Mouse (Mus musculus) heart, adult 2 months (tissue): ENCODE measurements around the gene C130074G19Rik. TPM values are rescaled to one million over a fixed set of nuclear protein-coding genes. Genes with fewer than 3 reads are reported as not detected.
A peak's percentile ranks its signal among the peaks of the same experiment; 100 is the strongest.

Source experiments
- DNase-seq, 2 experiments: peaks; one replicate each; pipeline ENCODE4 v3.0.0; 2021
- H3K27ac ChIP-seq: fragments of 200-600 bp; 2 replicates; pipeline ENCODE4 v1.8.1; 2022
- H3K27me3 ChIP-seq: fragments of 200-500 bp; 2 replicates; pipeline ENCODE4 v1.6.1; 2012; ENCODE audit warnings: mild to moderate bottlenecking, low read length, inconsistent platforms, mixed read lengths; ENCODE audit not compliant: control insufficient read depth, insufficient read depth
- H3K36me3 ChIP-seq: fragments of 200-500 bp; 2 replicates; pipeline ENCODE4 v1.6.1; 2012; ENCODE audit warnings: low read length, inconsistent platforms; ENCODE audit not compliant: control insufficient read depth, insufficient read depth
- H3K4me1 ChIP-seq: fragments of 200-500 bp; 2 replicates; pipeline ENCODE4 v1.6.1; 2011; ENCODE audit warnings: low read length; ENCODE audit not compliant: control insufficient read depth, insufficient read depth
- H3K4me3 ChIP-seq: fragments of 200-600 bp; 2 replicates; pipeline ENCODE4 v1.8.1; 2022
- H3K79me2 ChIP-seq: fragments of 200-500 bp; replicated peaks from 2 replicates; pipeline ENCODE4 v1.6.1; 2012; ENCODE audit warnings: mild to moderate bottlenecking, inconsistent platforms, low read length, moderate library complexity, mixed read lengths; ENCODE audit not compliant: control insufficient read depth, insufficient read depth
- H3K9ac ChIP-seq: fragments of 200-500 bp; 2 replicates; pipeline ENCODE4 v1.6.1; 2012; ENCODE audit warnings: low read depth, mild to moderate bottlenecking, control low read depth, inconsistent platforms, low read length, mixed read lengths
- CTCF ChIP-seq: fragments of 200-600 bp; IDR thresholded peaks from 2 replicates; pipeline ENCODE4 v1.8.1; 2022; ENCODE audit warnings: antibody characterized with exemption, mild to moderate bottlenecking, moderate library complexity
- EP300 ChIP-seq: fragments of 200-500 bp; IDR thresholded peaks from 2 replicates; pipeline ENCODE4 v1.6.1; 2011; ENCODE audit warnings: low read depth, low read length, control low read depth; ENCODE audit not compliant: insufficient read depth
- POLR2A ChIP-seq: fragments of 200-500 bp; IDR thresholded peaks from 2 replicates; pipeline ENCODE4 v1.6.1; 2011; ENCODE audit warnings: mild to moderate bottlenecking, low read depth, low read length, control low read depth; ENCODE audit not compliant: insufficient read depth
- WGBS: fragments of 180-500 bp; shearing (Covaris S2); methylation state at CpG from one replicate; pipeline ENCODE4 v1.1.7; 2018; 5-methylcytosine and 5-hydroxymethylcytosine counted together
- intact Hi-C: fragments of 180-260 bp; cut with DNase I; formaldehyde crosslinking; loops from one replicate; pipeline ENCODE4 v1.15.1; 2025
- polyA plus RNA-seq: library from polyadenylated mRNA; depleted of rRNA; stranded (reverse); fragments of >200 nt; gene quantifications from 2 replicates; pipeline ENCODE4 v1.2.3, GENCODE M21; 2012
- total RNA-seq, 2 experiments: library from RNA; stranded (reverse); gene quantifications; 2 replicates each; pipeline ENCODE4 v1.2.3; 2021

The C130074G19Rik gene
- total and polyA plus RNA-seq, 3 experiments, result 7.3 to 18.8 (median 13.5) TPM

GRCm38 (mm10) chr1:184903697-184904096 lies 20.7 kb upstream of the C130074G19Rik start:
- intact Hi-C loops, result no loop called here
- H3K79me2 ChIP-seq, result no peaks in the 10 kb centered on the region
- peaks cover 4% of the 10 kb centered on the region; the same call in 1 of the 2 replicates for H3K4me1 ChIP-seq
- no peak overlapping the region for H3K9ac ChIP-seq
- no peak overlapping the region for H3K27ac ChIP-seq
- H3K27me3 ChIP-seq, result no peaks in the 10 kb centered on the region
- H3K4me3 ChIP-seq, result no peak overlapping the region
- TF ChIP-seq CTCF (no peak), POLR2A (no peak), EP300 (no peak)
- DNase-seq, result no peak
- H3K36me3 ChIP-seq, result no peaks in the 10 kb centered on the region
- 79% methylated on average over 7 of the region's 7 CpGs for WGBS

GRCm38 (mm10) chr1:184902886-184903285 lies 19.9 kb upstream of the C130074G19Rik start:
- no peak overlapping the region for H3K9ac ChIP-seq
- TF ChIP-seq CTCF (no peak), POLR2A (no peak), EP300 (no peak)
- no peaks in the 10 kb centered on the region for H3K27me3 ChIP-seq
- WGBS, result 87% methylated on average over 7 of the region's 7 CpGs
- intact Hi-C loops, result no loop called here
- H3K79me2 ChIP-seq, result no peaks in the 10 kb centered on the region
- DNase-seq, result no peak
- no peak overlapping the region for H3K27ac ChIP-seq
- no peaks in the 10 kb centered on the region for H3K36me3 ChIP-seq
- no peaks in the 10 kb centered on the region for H3K4me1 ChIP-seq
- H3K4me3 ChIP-seq, result no peak overlapping the region

GRCm38 (mm10) chr1:184897350-184897749 lies 14.3 kb upstream of the C130074G19Rik start:
- intact Hi-C loops, result no loop called here
- Histone ChIP-seq H3K36me3 (no peaks in the 10 kb centered on the region), H3K79me2 (no peaks in the 10 kb centered on the region), H3K4me1 (no peaks in the 10 kb centered on the region), H3K4me3 (no peak overlapping the region), H3K27me3 (no peaks in the 10 kb centered on the region), H3K27ac (no peak overlapping the region), H3K9ac (no peak overlapping the region)
- TF ChIP-seq POLR2A, result no peak
- no peak for TF ChIP-seq EP300
- TF ChIP-seq CTCF, result no peak
- 83% methylated on average over 16 of the region's 16 CpGs for WGBS
- DNase-seq, result no peak

- Histone ChIP-seq H3K27me3 (no peaks in the 10 kb centered on the region), H3K36me3 (no peaks in the 10 kb centered on the region), H3K9ac (no peak overlapping the region), H3K79me2 (no peaks in the 10 kb centered on the region), H3K4me1 (peaks cover 2% of the 10 kb centered on the region; the same call in 1 of the 2 replicates), H3K4me3 (no peak overlapping the region), H3K27ac (no peak overlapping the region)
- intact Hi-C loops, result loop anchor here (2.0 kb wide), 1 partner anchor 67 kb away; no protein-coding TSS in a partner anchor
- DNase-seq, result no peak
- peak; percentile 61 for TF ChIP-seq CTCF
- TF ChIP-seq POLR2A, result no peak
- 65% methylated on average over 3 of the region's 3 CpGs for WGBS
These were observed 9.0 kb upstream of the C130074G19Rik start for GRCm38 (mm10) chr1:184891998-184892397.

GRCm38 (mm10) chr1:184889454-184889853 lies 6.4 kb upstream of the C130074G19Rik start:
- WGBS, result 59% methylated on average over 6 of the region's 6 CpGs
- intact Hi-C loops, result no loop called here
- Histone ChIP-seq H3K4me1 (peaks cover 2% of the 10 kb centered on the region; the same call in 1 of the 2 replicates), H3K36me3 (no peaks in the 10 kb centered on the region), H3K9ac (no peak overlapping the region), H3K27ac (no peak overlapping the region), H3K27me3 (no peaks in the 10 kb centered on the region), H3K79me2 (no peaks in the 10 kb centered on the region), H3K4me3 (no peak overlapping the region)
- TF ChIP-seq CTCF, result no peak
- 0 out of 2 replicates have a peak, but pooled peaks have one; percentile 24 for TF ChIP-seq EP300
- peak in 1 of 2 experiments; percentile 62 for DNase-seq

GRCm38 (mm10) chr1:184886160-184886559 lies 3.1 kb upstream of the C130074G19Rik start:
- H3K36me3 ChIP-seq, result no peaks in the 10 kb centered on the region
- DNase-seq, result no peak
- TF ChIP-seq EP300 (no peak), CTCF (no peak), POLR2A (no peak)
- no peak overlapping the region for H3K27ac ChIP-seq
- H3K4me3 ChIP-seq, result no peak overlapping the region
- H3K9ac ChIP-seq, result no peak overlapping the region
- intact Hi-C loops, result no loop called here
- no peaks in the 10 kb centered on the region for H3K79me2 ChIP-seq
- no peaks in the 10 kb centered on the region; the same call in 1 of the 2 replicates for H3K27me3 ChIP-seq
- H3K4me1 ChIP-seq, result peaks cover 2% of the 10 kb centered on the region; the same call in 1 of the 2 replicates
- WGBS, result 64% methylated on average over 1 of the region's 1 CpGs
